Mouse (Mus musculus): Measurements from ENCODE around the gene Saa3. TPM values are rescaled to one million over a fixed set of nuclear protein-coding genes. Genes with fewer than 3 reads are reported as not detected.
"Not testable (repeated sequence)": the region's sequence is repeated elsewhere in the genome, so short reads cannot be mapped to it uniquely, and the experiment has no call there.

Gene Saa3
- total RNA-seq (2015) (0.52 and 0.87 TPM in 2 replicates), total RNA-seq (2017) (1.8 and 2.0 TPM in 2 replicates)

GRCm38 (mm10) chr7:46715600-46715999, at the start of gene Saa3:
Gene Saa3, minus strand, starts transcription at chr7:46715700.
- no peak for ATAC-seq (ENCODE audit: poor library complexity, severe bottlenecking)

DNA sequence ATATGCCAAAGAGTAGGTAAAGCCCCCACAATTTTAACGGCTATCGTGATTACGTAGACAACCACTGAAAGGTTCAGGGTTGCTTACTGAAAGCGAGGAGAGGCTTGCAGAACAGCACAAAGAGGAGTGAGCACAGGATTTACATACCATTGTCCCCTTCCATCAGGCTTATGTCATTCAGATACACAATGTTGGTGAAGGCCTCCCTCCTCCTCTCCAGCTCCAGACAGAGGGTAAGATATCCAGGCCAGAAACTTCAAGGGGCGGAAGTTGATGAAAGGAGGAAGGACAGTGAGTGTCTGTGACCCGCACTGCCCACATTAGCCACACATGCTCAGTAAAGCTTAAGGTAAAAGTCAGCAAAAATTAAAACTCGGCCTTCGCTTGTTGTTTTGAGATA, 49.2 kb upstream of the Saa3 start:
- ATAC-seq (ENCODE audit: poor library complexity, severe bottlenecking) = no peak

- ATAC-seq (ENCODE audit: poor library complexity, severe bottlenecking) = no peak
Observed at GRCm38 (mm10) chr7:46762601-46763000, 47.1 kb upstream of the Saa3 start.

- ATAC-seq (ENCODE audit: poor library complexity, severe bottlenecking) = no peak
Observed at GRCm38 (mm10) chr7:46761049-46761795, 45.7 kb upstream of the Saa3 start.

GRCm38 (mm10) chr7:46751490-46751889, 36.0 kb upstream of the Saa3 start, which contains the start of gene Saa2:
Gene Saa2, plus strand, starts transcription at chr7:46751790.
- no peak for ATAC-seq (ENCODE audit: poor library complexity, severe bottlenecking)

GRCm38 (mm10) chr7:46748459-46748858, 33.0 kb upstream of the Saa3 start:
- ATAC-seq (ENCODE audit: poor library complexity, severe bottlenecking) = no peak

DNA sequence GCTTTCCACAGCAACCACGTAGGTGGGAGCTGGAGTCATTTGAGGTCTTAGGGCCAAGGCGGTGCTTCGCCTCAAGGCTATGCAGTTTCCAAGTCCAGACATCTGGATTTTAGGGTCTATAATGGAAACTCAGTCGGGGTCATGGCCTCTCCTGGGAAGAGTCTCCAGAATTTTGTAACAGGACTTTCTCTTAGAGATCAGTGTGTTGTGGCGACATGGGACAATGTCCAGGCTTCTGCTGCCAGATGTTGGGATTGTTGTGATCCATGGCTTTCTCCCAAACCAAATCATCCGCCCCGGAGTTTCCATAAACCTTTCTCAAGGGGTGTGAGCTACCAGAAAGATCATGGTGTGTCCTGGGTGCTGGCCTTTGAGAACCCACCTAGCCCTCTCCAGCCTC, 30.9 kb upstream of the Saa3 start:
- no peak for ATAC-seq (ENCODE audit: poor library complexity, severe bottlenecking)

- 0 out of 2 replicates have a peak, but pooled peaks have one; percentile 21 for ATAC-seq (ENCODE audit: poor library complexity, severe bottlenecking)
Observed at GRCm38 (mm10) chr7:46745816-46746215, 30.3 kb upstream of the Saa3 start.

DNA sequence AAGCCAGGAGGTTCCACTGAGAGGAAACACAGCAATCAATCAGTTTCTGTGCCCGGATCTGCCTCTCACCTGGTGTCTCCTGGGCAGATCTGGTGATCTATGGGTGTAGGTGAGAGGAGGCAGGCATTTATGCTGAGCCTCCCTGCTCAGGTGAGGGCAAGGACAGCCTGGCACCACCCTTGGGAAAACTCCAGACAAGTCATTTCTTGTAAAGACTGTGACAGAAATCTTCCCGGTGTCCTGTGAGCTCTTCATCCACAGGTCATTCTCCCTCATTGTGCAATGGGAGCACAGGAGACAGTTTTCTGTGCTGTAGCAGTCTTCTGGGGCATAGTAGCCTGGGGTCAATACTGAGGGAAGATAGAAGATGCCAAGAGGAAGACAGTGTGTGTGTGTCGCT, 27.4 kb upstream of the Saa3 start, which contains the start of gene Saa1:
Gene Saa1, minus strand, starts transcription at position 101 of the 400 bp plus-strand sequence.
- ATAC-seq (ENCODE audit: poor library complexity, severe bottlenecking) = not testable (repeated sequence)

- not testable (repeated sequence) for ATAC-seq (ENCODE audit: poor library complexity, severe bottlenecking)
Observed at GRCm38 (mm10) chr7:46740041-46740440, 24.5 kb upstream of the Saa3 start.

- ATAC-seq (ENCODE audit: poor library complexity, severe bottlenecking) = no peak
Observed at GRCm38 (mm10) chr7:46738561-46739460, 23.3 kb upstream of the Saa3 start.

DNA sequence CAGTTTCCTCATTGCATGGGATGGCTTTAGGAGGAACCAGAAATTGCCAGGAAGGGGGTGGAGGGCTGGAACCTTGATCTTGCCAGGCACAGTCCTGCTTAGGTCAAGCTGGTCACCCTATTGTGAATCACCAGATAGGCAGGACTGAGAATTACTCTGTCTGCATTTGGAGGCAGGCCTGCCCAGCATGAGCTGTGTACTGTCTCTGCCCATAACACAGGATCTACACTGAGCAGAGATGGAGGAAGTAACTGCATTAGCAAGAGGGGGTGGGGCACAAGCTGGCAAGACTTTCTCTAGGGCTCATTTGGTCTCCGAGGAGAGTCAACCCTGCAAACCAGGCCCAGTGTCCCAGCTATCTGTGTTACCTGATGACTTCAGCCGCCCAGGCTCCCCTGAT, 19.5 kb upstream of the Saa3 start:
- peak; percentile 54; the same call in 1 of the 2 replicates for ATAC-seq (ENCODE audit: poor library complexity, severe bottlenecking)

DNA sequence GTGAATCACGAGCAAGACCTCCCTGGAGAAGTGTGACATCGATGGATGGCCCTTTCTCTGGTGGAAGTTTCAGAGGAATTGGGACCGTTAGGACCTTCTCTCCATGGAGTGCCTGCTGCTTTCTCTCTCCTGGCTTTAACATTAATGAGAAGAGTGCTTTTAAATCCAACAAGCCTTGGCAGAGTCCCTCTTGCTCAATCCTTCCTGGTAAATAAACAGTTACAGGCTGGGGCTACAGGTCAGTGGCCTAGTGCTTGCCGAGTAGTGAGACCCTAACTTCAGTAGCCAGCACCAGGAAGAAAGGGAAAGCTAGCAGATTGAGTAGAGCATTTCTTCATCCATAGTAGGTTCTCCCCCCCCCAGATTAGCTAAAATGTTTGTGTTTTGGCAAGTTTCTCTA, 17.0 kb upstream of the Saa3 start, which contains the start of gene Saa4:
Gene Saa4, minus strand, starts transcription at position 146 of the 400 bp plus-strand sequence.
- no peak for ATAC-seq (ENCODE audit: poor library complexity, severe bottlenecking)

DNA sequence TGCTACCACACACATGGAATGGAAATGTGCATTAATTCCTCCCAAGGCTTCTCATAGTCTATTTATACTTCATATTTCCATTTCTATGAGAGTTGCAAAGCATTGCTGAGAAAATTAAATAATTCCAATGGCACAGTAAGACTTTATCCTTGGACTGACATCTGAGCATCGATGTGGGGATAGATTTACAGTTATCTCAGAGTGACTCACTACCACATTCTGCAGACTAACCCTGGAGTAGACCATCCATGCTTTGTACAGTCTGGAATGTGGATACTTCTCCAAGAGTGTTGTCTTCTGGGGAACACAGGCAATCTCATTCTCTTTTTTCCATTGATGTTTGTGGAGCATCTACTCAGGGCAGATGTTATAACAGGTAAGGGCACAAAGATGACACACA, 12.1 kb upstream of the Saa3 start:
- no peak for ATAC-seq (ENCODE audit: poor library complexity, severe bottlenecking)

GRCm38 (mm10) chr7:46724396-46724795, 8.9 kb upstream of the Saa3 start:
- ATAC-seq (ENCODE audit: poor library complexity, severe bottlenecking) = no peak

GRCm38 (mm10) chr7:46723849-46724248, 8.3 kb upstream of the Saa3 start:
- no peak for ATAC-seq (ENCODE audit: poor library complexity, severe bottlenecking)

DNA sequence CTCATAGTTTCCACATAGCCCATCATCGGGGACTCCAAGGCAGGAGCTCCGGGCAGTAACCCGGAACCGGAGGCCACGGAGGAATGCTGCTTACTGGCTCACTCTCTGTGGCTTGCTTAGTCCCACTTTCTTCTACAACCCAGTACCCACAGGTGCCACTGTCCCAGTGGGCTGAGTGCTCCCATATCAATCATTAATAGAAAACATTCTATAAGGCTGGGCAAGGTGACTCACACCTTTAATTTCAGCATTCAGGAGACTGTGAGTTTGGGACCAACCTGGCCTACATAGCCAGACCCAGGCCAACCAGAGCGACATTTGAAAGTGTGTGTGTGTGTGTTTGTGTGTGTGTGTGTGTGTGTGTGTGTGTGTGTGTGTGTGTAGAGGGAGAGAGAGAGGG, 7.9 kb upstream of the Saa3 start:
- no peak for ATAC-seq (ENCODE audit: poor library complexity, severe bottlenecking)

- ATAC-seq (ENCODE audit: poor library complexity, severe bottlenecking) = no peak
Observed at GRCm38 (mm10) chr7:46720460-46720859, 5.0 kb upstream of the Saa3 start.

- no peak for ATAC-seq (ENCODE audit: poor library complexity, severe bottlenecking)
Observed at GRCm38 (mm10) chr7:46719526-46719925, 4.0 kb upstream of the Saa3 start.

DNA sequence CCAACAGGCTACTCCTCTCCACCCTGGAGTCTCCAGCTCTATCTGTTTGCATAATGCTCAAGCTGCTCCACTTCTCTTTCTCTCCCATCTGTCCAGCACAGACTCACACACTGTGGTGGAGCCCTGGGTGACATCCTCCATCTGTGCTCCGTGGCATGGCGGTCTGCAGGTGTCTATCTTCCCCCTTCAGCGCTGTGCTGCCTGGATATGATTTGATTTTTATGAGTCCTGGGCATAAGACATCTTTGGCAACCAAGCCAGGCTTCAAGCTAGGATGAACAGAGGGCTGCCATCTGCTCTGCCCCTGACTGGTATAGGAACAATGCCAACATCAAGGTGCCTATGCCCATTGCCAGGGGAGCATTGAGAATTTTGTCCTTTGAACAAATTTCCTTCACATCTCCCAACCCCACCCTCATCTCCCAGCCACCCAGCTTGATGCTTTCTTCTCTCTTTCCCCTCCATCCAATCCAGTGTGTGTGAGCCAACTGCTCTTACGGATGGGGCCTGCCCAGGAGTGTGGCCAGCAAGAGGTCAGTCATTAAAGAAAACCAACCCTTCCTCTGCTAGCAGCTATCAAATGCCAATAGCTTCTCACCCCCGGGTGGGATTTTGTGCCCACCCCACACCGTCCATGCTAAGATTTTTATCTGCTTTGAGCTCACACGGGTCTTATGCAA, 3.2 kb upstream of the Saa3 start:
- ATAC-seq (ENCODE audit: poor library complexity, severe bottlenecking) = no peak

DNA sequence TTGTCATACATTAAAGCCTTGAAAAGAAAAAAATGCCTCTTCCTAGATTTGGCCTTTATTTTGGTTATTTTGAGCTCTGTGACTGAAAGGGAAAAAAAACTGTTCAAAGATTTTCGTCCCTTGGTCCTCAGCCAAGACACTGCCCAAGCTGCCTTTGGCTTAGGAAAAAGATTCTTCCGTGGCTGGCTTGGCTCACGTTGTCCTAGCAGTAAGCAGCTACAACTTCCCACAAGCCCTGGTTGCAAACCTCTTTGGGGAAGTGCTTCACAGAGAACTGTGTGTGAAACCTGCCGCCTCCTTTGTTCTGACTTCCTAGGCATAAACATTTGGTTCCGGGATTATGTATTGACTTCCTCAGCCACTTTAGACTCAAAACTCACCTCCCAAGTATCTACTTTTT, 1.4 kb upstream of the Saa3 start:
- ATAC-seq (ENCODE audit: poor library complexity, severe bottlenecking) = peak; percentile 65

Measured in megakaryocyte, adult 5-6 weeks (primary cell).